Mouse (Mus musculus) left cerebral cortex, postnatal 36 days (tissue): ENCODE measurements around the gene Gadd45b. TPM values are rescaled to one million over a fixed set of nuclear protein-coding genes. Genes with fewer than 3 reads are reported as not detected.

ENCODE experiments used
- DNase-seq, 2 experiments: peaks; one replicate each; pipeline ENCODE4 v3.0.0; 2021 to 2022; ENCODE audit warnings: low spot score in 2 of 2, mixed read lengths in 1 of 2
- intact Hi-C: fragments of 180-260 bp; cut with DNase I; formaldehyde crosslinking; loops from one replicate; pipeline ENCODE4 v1.15.1; 2025
- total RNA-seq, 2 experiments: library from RNA; stranded (reverse); gene quantifications; 2 replicates each; pipeline ENCODE4 v1.2.3; 2021

Gene Gadd45b
- total RNA-seq, 2 experiments from 2014 or later: 17.4 to 23.9 TPM

DNA sequence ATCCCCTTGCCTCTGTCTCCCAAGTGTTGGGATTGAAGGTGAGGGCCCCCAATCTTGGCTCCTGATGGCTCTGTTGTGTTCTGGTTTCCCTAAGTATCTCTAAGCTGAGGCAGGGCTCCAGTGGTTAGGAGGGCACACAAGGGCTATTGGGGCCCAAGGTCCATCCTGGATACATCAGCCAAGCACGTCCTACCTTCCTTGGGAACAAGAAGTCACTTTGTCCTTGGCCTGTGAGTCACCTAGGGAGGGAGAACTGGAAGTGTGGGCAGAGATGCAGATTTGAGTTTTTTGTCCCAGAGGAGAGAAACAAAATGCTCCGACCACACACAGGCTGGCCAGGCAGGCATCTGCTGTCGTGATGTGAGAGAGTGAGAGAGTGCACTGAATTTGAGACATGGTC, 19.2 kb downstream of the Gadd45b start:
- intact Hi-C loops: no loop called here
- no peak for DNase-seq

DNA sequence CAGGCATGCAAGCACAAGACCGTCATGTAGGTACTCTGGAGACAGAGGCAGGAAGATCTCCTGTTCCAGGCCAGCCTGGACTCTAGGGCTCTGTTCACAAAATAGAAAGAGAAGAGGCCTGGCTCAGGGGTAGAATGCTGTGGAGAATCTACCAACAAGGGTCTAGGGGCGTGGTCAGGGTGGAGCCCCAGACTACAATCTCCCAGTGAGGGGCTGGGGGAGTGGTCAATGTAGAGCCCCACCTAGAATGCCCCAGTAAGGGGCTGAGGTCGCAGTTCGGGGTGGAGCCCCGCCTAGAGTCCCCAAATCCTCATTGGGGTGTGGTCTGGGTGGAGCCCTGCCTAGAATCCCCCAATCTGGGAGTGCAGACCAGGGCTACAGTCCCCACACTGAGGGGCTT, 20.4 kb downstream of the Gadd45b start:
- DNase-seq: no peak
- intact Hi-C loops: no loop called here

DNA sequence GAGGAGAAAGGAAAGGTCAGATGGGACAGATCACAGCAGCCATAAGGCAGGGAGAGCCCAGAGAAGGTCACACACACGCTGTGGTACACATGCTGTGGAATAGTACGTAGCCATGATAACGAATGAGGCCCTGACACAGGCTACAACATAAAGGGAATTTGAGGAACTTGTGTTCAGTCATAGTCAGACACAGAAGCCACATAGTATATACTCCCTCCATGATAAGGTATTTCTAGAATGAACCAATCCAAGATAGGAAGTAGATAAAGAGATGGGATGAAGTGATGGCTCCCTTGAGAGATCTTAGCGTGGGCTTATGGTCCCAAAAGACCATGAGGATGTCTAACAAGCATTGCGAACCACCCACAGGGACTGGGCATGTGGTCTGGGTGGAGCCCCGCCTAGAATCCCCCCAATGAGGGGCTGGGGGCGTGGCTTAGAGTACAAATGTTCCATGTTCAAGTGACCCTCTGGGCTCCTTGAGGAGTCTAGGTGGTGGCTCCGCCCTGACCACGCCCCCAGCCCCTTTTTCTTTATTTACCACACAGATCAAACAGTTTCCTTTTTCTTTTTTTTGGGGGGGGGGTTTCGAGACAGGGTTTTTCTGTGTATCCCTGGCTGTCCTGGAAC, 22.0 kb downstream of the Gadd45b start:
- DNase-seq: no peak
- intact Hi-C loops: no loop called here

DNA sequence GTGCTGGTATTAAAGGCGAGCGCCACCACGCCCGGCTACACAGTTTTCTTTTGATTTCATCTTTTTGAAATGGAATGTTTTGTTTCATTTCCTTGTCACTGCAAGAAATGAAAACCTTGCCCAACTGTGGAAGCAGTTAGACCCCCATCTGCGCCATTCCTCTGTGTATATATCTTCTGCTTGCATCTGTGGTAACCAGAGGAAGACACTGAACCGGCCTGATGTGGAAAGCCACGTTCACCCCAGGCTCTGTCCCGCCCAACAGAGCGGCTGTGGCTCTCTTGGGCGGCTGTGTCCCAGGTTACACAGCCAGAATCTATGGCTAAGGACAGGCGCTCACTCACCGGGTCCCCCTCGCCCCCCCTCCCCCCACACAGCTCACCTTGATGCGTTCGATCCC, 22.6 kb downstream of the Gadd45b start:
- intact Hi-C loops: no loop called here
- DNase-seq: no peak

DNA sequence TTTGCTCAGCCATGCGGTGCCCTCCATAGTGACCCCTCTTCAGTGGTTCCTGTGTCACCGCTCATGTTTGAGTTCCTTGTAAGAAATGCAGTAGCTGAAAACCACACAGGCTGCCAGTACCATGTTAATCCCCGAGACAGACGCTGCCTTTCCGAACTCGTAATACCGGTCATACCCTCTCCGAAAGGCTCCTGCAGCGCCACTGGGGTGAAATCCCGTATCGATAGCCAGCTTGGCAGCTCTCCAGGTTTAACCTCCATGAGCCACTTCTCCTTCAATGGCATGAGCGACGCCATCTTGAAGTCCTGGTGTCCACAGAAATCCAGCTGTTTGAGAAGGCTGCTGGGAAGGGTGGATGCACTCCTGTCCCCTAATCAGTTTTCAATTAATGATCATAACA, 24.5 kb downstream of the Gadd45b start:
- intact Hi-C loops: loop anchor here (2.0 kb wide), 1 partner anchor 26 kb away; no protein-coding TSS in a partner anchor
- no peak for DNase-seq

DNA sequence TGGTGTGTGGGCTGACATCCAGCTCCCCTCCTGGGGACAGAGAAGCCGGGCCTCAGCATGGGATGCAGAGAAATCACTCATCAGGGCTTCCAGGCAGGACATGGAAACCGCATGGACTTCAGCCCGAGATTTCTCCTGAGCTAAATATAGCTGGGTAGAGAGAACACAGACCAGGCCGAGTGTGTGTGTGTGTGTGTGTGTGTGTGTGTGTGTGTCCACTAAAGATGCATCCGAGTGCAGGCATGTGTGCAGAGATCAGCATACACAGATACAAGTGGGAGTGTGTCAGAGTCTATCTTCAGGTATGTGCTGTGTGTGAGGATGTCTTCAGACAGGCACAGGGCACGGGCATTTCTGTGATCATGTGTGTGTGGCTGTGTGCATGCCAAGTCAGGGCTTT, 25.0 kb downstream of the Gadd45b start:
- intact Hi-C loops: loop anchor here (2.0 kb wide), 1 partner anchor 26 kb away; no protein-coding TSS in a partner anchor
- no peak for DNase-seq

DNA sequence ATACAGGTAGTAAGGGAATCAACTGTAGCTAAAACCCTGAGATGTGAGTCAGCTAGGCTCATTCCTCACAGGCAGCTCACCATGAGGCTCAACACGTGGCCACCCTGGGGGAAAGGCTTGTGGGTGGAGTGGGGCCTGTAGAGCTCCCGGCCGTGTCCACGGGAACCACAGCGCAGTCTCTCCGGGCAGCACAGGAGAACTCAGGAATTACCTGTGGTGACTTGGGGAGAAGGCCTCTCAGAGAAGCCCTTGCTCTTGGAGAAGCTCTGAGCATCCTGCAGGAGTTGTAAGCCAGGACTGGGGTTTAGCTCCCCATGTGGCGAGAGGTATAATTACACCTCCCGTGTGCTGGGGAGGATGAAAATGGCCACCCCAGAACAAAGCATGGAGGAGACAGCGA, 25.7 kb downstream of the Gadd45b start:
- DNase-seq: peak in 1 of 2 experiments; percentile 50
- intact Hi-C loops: loop anchor here (2.0 kb wide), 1 partner anchor 27 kb away; no protein-coding TSS in a partner anchor

DNA sequence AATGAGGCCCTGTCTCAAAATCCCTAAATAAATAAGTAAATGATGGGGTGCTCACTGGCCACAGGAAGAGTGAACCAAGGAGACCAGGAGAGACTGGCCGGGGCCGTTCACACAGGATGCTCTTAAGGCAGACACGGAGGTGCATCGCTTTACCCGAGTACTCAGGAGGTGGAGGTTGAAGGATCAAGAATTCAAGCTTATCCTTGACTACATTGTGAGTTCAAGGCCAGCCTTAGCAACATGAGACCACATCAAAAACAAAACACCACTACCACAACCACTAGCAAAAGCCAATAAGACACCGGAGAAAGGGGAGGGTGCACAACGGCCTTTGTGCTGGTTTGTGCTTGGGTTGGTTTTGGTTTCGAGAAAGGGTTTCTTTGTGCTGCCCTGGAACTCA, 26.5 kb downstream of the Gadd45b start:
- no peak for DNase-seq
- intact Hi-C loops: no loop called here

DNA sequence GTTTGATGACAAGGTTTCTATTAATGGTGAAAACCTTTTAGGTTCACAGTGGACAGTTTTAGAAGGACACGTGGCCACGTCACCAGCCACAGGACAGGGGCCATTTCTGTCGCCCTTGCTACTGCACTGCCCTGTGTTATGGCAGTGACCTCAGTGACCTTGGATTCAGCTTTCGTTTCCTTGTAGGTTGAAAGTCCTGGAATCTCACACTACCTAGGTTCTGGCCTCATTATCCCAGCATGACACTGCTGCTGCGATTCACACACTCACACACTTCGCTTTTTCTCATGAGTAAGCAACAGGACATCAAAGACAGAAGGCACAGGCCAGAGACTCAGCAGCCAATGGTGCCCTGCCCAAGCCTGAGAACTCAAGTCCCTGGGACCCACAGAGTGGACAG, 27.0 kb downstream of the Gadd45b start:
- DNase-seq: no peak
- intact Hi-C loops: no loop called here

DNA sequence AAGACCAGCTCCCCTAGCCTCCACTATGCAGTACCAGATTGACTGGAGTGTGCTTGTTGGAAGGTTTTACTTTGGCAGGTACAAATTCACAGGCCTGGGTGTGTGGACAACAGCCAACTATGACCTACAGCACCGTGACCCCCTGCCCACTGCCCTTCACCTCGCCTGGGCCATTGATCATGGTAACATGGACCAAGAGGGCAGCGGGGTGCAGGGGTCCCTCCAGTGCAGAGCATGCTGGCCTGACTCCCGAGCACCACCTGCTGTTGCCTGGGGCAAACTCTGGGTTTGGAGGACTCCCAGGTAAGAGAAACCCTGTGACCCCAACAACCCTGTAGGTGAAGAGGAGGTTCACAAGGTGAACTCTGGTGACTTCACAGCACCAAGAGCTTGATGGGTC, 27.9 kb downstream of the Gadd45b start:
- intact Hi-C loops: no loop called here
- DNase-seq: no peak

DNA sequence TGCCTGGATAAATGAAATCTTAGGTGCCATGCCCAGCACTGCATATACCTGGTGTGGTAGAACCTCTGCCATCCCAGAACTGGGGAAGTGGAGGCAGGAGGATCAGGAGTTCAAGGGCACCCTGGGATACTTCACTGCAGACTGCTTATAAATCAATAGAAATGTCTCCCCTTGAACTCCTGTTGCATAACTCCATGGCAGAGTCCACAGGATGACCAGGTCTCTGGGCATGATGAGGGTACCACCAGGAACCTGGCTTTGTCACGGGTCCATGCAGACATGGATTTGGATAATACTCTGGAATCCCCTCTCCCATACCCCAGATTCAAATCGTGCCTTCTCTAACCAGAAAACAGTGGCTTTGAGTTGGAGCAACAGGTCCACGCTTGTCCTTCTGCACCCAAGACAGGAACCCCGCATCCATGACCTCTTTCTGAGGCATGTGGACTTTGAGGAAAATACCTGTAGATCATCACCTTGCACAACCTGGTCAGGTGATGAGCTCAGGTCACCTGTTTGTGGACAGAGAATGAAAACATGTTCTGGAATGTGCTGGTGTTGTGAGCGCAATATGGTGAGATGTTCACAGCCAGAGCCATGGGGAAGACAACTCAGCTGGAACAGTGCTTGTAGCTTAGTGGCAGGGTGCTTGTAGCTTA, 29.2 kb downstream of the Gadd45b start:
- intact Hi-C loops: no loop called here
- DNase-seq: no peak

DNA sequence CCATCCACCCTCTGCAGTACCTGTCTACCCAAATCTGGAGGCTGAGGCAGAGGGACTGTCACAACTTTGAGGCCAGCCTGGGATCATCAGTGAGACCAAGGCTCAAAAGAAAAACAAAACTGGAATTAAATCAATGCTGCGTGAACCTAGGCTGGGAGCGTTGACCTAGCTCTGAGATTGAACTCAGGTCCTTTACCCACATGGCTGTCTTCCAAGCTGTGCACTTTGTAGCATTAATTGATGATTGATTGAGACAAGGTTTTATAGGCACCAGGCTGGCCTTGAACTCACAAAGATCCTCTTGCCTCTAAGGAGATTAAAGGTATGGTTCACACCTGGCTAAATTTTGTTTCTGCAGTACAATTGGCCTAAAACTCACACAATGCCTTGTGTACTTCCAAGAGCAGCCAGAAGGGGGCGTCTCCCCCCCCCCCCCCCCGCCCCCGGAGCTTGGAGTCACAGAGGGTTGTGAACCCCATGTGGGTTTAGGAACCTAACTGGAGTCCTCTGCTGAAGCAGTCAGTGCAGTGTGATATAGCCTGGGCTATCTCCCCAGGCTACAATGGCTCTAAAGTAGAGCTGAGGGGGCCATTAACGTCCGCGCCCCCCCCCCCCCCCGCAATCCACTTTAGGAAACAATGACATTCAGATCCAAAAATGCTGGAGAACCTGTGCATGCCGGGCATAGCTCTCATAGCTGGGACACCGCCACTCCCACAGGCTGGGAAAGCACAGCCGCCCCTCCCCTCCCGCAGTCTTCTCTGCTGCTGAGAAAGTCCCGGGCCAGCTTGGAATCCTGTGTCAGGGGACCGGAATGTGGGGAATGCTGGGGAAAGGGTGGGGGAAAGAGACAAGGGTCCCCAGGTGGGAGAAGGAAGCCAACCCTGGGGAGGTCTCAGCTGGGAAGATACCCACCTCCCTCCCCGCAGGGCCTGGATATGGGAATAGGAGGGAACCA, 31.0 kb downstream of the Gadd45b start:
- intact Hi-C loops: no loop called here
- no peak for DNase-seq

DNA sequence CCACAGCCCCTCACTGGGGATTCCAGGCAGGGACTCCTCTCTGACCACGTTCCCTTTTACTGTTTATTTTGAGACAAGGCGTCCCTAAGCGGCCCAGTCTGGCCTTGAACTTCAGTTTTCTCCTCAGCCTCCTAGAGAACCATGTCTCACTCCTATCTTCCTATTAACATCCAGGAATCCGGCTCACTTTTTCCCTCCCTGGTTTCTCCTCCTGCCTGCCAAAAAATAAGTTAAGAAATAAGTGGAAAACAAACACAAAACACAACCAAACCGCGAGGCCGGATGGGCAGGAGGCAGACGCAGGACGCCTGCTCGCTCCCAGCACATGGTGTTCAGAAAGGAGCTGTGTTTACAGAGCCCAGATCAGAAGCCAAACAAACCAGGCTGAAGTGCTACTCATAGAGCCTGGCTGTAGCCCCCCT, 32.2 kb downstream of the Gadd45b start:
- intact Hi-C loops: no loop called here
- DNase-seq: no peak

DNA sequence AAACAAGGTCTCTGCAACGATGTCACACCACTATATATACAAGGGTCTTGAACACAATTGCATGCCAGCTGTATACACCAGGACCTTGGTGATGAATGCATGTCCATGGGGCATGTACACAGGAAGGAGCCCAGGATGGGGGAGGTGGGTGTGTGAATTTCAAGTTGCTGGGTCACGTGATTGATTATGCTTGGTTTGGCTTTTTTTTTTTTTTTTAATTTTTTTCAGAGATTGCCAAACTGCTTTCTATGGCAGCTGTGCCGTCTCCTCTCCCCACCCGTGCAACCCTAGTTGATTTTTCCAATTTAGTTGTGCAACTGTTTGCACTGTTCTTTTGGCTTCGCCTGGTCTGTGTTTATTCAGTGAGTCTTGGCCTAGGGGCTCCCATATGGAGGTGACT, 32.7 kb downstream of the Gadd45b start:
- no peak for DNase-seq
- intact Hi-C loops: no loop called here

DNA sequence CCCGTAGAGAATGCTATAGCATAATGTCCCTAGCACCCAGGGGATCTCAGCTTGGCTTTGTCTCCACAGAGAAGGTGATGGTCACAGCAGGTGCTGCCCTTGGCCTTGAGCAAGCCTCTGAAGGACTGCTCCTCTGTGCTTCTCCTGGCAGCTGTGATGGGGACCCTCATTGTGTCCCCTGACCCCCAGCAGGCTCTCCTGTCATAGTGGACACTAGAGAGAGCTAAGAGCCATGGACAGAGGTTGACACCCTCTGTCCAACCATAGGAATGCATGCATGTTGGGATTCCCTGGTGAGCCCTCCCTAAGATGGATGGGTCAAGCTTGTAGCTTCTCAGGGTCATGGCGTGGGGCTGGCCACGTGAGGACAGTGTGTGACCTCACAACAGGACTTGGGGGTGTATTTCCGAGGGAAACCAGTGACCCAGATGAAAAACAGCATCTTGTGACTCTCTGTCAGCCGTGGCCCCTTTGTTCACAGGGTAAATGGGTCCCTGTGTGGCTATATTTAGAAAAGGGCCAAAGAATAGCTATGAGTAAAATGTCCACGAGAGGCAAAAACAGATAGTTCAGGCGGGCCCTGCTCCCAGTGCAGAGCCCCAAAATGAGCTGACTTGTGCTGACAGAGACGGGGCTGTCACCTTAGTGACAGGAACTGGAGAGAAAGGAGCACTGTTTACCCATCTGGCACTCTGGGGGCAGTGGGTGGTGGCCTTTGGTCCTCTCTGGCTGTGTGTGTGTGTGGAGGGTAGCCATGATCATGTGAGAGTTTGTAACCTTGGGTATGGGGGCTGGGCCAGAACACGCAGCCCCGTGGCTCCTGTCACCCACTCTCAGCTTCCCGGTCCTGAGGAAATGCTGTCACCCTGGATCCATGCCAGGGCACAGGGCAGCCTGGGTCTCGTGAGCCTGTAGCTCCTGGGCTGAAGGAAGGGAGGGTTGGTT, 33.4 kb downstream of the Gadd45b start:
- no peak for DNase-seq
- intact Hi-C loops: no loop called here

DNA sequence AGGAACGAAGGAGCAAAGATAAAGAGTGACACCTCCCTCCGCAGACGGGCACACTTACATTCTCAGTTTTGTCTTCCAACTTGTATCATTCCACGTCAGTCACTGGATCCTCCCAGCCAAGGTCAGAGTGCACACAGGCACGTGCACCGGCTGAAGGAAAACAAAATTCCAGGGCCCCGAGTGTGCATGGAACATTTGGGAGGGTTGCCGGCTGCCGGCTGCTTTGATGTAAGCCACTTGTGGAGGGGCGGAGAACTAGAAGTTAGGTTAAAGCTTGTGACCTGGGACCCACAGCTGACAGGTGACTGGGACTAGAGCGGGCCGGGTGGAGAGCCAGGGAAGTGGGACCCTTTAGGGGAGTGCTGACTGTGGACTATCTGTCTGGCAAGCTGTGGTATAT, 36.4 kb downstream of the Gadd45b start:
- DNase-seq: no peak
- intact Hi-C loops: no loop called here

DNA sequence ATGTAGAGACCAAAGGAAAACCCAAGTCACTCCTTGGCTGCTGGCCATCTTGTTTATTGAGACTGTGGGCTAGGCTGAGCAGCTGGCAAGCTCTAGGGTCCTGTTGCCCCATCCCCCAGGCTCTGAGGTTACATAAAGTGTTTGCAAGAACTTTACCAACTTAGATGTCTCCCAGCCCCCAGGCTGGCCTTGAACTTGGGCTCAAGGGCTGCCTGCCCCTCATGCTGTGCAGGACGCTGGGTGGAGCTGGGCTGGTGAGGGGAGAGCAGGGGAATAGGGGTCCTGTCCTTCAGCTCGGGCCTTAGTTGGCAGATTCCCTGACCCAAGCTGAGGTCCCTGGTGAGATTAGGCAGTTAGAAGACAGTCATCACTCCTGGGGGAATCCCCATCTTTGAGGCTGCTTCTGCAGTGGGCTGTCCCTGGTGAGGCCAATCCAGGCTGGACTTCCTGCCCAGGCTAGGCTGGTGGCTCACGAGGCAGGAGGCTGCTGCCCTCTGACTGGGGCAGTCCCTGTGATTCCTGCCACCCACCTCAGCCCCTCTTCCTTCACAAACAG, 37.3 kb downstream of the Gadd45b start:
- no peak for DNase-seq
- intact Hi-C loops: no loop called here

DNA sequence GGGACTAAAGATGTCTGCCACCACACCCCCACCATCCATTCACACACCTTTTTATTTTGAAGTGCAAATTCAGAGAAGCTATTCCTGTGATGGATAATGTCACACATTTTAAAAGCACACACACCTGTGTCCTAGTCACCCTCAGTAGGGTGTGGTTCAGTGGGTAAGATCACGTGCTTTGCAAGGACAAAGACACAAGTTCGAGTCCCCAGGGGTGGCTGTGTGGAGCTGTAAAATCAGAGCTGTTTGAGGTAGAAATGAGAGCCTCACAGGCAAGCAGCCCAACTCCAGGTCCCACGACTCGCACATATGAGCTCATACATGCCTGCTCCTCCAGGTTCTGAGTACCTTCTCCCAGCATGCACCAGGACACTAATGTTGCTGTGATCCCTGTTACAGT, 38.2 kb downstream of the Gadd45b start:
- DNase-seq: no peak

DNA sequence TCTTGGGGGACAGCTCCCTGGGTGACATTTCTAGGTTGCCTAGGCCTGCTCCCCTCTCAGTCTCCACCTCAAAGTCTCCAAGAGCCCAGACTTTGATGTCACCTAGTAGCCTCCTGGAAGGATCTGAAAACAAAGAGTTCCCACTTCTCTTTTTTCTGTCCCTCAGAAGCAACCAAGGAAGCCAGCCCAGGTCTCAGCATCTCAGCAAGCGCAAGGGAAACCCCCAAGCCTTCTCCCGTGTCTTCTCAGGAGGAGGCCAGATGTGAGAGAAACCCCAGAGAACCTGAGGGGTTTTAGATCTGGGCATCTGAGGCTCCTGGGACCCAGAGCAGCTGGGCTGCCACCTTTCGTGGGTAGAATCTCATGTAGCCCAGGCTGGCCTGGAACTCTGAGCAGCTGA, 39.4 kb downstream of the Gadd45b start:
- intact Hi-C loops: no loop called here
- no peak for DNase-seq

More for the DNA sequence above, 38.2 kb downstream of the Gadd45b start:
- intact Hi-C loops: no loop called here
